Mouse (Mus musculus): ENCODE data around the gene Tab1.
A peak's percentile ranks its signal among the peaks of the same experiment; 100 is the strongest.
"Not testable (repeated sequence)": the region's sequence is repeated elsewhere in the genome, so short reads cannot be mapped to it uniquely, and the experiment has no call there.

The Tab1 gene

GRCm38 (mm10) chr15:80105490-80106410 is 27.2 kb upstream of the Tab1 start:
- DNase-seq, result no peak

GRCm38 (mm10) chr15:80107143-80107542 is 25.8 kb upstream of the Tab1 start:
- no peak for DNase-seq

- no peak for DNase-seq
Observed at GRCm38 (mm10) chr15:80107575-80107974, 25.4 kb upstream of the Tab1 start.

GRCm38 (mm10) chr15:80111436-80111835 is 21.5 kb upstream of the Tab1 start:
- no peak for DNase-seq

- no peak for DNase-seq
Observed at GRCm38 (mm10) chr15:80112499-80112898, 20.4 kb upstream of the Tab1 start.

- no peak for DNase-seq
Observed at GRCm38 (mm10) chr15:80114414-80114813, 18.5 kb upstream of the Tab1 start.

GRCm38 (mm10) chr15:80115256-80115655 is 17.7 kb upstream of the Tab1 start:
- DNase-seq, result no peak

GRCm38 (mm10) chr15:80115866-80116794 is 16.8 kb upstream of the Tab1 start:
- DNase-seq, result no peak

- no peak for DNase-seq
Observed at GRCm38 (mm10) chr15:80117154-80117553, 15.8 kb upstream of the Tab1 start.

GRCm38 (mm10) chr15:80119076-80119475 is 13.9 kb upstream of the Tab1 start:
- no peak for DNase-seq

- no peak for DNase-seq
Observed at GRCm38 (mm10) chr15:80121721-80122325, 11.1 kb upstream of the Tab1 start.

- not testable (repeated sequence) for DNase-seq
Observed at GRCm38 (mm10) chr15:80122431-80122830, 10.5 kb upstream of the Tab1 start.

- DNase-seq, result no peak
Observed at GRCm38 (mm10) chr15:80124651-80125050, 8.3 kb upstream of the Tab1 start.

- DNase-seq, result no peak
Observed at GRCm38 (mm10) chr15:80127191-80127590, 5.7 kb upstream of the Tab1 start.

- DNase-seq, result no peak
Observed at GRCm38 (mm10) chr15:80129982-80130381, 2.9 kb upstream of the Tab1 start.

GRCm38 (mm10) chr15:80130689-80131088 is 2.2 kb upstream of the Tab1 start:
- DNase-seq, result no peak

- DNase-seq, result no peak
Observed at GRCm38 (mm10) chr15:80131421-80131820, 1.5 kb upstream of the Tab1 start.

GRCm38 (mm10) chr15:80132452-80132851 is 475 bp upstream of the Tab1 start:
- DNase-seq, result peak; percentile 24

GRCm38 (mm10) chr15:80133682-80134449 is 939 bp downstream of the Tab1 start:
- peak; percentile 31 for DNase-seq

GRCm38 (mm10) chr15:80134450-80134847 is 1.5 kb downstream of the Tab1 start:
- no peak for DNase-seq

GRCm38 (mm10) chr15:80135499-80135898 is 2.6 kb downstream of the Tab1 start:
- no peak for DNase-seq

GRCm38 (mm10) chr15:80136645-80137044 is 3.7 kb downstream of the Tab1 start:
- no peak for DNase-seq
